Mouse (Mus musculus) left cerebral cortex, adult 8-10 months (tissue): Measurements from ENCODE around the gene Gm3106. TPM values are rescaled to one million over a fixed set of nuclear protein-coding genes. Genes with fewer than 3 reads are reported as not detected.
"Not testable (repeated sequence)": the region's sequence is repeated elsewhere in the genome, so short reads cannot be mapped to it uniquely, and the experiment has no call there.

Source experiments
- DNase-seq, 2 experiments: peaks; one replicate each; pipeline ENCODE4 v3.0.0; 2022; ENCODE audit warnings: low spot score in 2 of 2
- total RNA-seq, 4 experiments: library from RNA; stranded (reverse); gene quantifications; 2 replicates each; pipeline ENCODE4 v1.2.4; 2022

Gene Gm3106
- total RNA-seq: not detected

DNA sequence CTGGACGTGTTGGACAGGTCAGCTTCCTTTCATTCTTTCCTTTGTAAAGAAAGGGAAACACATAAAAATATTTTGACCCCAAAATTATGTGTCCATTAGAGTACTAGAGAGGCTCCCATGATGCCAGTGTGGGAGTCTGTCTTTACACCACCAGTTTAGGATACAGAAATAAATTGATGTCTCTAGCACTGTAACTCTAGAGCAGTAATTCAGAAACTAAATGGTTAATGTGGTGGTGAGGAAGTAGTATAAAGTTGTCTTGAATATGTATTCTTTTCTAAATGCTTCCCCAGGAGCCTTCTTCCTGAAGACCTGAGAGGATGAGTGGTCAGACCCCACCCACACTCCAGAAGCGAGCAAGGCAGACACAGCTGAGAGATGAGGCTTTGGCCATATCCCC, at the start of gene Gm3106:
Gene Gm3106, plus strand, starts transcription at position 301 of the 400 bp plus-strand sequence.
- not testable (repeated sequence) for DNase-seq

Other genes starting within 250 kb of the Gm3106 start
- gene BC061212, start 147.5 kb upstream of the Gm3106 start, total RNA-seq: not detected
- not detected for gene Gm6351, start 141.6 kb upstream of the Gm3106 start, total RNA-seq
- not detected for gene A430089I19Rik, start 88.8 kb downstream of the Gm3106 start, total RNA-seq
- gene Gm6502, start 96.4 kb downstream of the Gm3106 start, total RNA-seq: not detected
- gene AA792892, start 121.7 kb downstream of the Gm3106 start, total RNA-seq: not detected
- not detected for gene Gm7682, start 227.8 kb downstream of the Gm3106 start, total RNA-seq